Mouse (Mus musculus): ENCODE measurements at regions not wholly inside any gene's neighbourhood (a gene's known extent, or its start where the extent isn't known, plus 50 kb on each side); places are given as distances from the start of the nearest gene placed in this dataset.

DNA sequence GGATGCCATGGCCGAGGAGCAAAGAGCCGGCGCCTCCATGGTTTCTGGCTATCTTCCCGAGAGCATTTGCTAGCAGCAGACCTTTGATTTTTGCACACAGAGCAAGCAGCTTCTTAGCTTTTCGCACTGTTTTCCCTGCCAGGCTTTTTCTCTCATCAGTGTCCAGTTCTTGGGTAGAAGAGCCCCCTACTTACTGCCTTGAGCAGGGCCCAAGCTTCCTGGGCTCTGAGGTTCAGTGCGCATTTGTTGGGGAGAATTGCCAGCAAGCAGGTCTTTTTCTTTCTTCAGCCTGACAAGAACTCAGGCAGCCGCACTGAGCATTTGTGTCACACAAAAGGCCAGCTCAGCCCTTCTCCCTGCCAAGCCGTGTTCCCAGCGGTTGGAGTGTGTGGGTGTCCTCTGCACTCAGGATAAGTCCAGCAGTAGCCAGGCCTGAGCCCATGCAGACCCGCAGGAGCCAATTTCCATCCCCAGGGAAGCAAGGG is 565.2 kb upstream of the Adam5 start:
- H3K27ac ChIP-seq, result no peak overlapping the region
- no peaks in the 10 kb centered on the region for H3K27me3 ChIP-seq
- H3K9ac ChIP-seq, result no peak overlapping the region; the same call in 1 of the 2 replicates
- H3K4me2 ChIP-seq, result no peak overlapping the region
- WGBS, result 51% methylated on average over 10 of the region's 10 CpGs
- peaks cover 39% of the 10 kb centered on the region for H3K4me1 ChIP-seq
- no peaks in the 10 kb centered on the region for H3K36me3 ChIP-seq
- no peak overlapping the region for H3K4me3 ChIP-seq (replicated peaks)
- no peak for ATAC-seq (replicated peaks; ENCODE audit: low FRiP score)
- no peaks in the 10 kb centered on the region for H3K9me3 ChIP-seq (replicated peaks)

GRCm38 (mm10) chr8:25388811-25389210 is 564.6 kb upstream of the Adam5 start:
- no peak; the same call in 1 of the 2 replicates for ATAC-seq (replicated peaks; ENCODE audit: low FRiP score)
- WGBS, result 39% methylated on average over 9 of the region's 9 CpGs

GRCm38 (mm10) chr8:25385186-25385585 is 561.0 kb upstream of the Adam5 start:
- H3K9ac ChIP-seq, result no peak overlapping the region
- no peaks in the 10 kb centered on the region for H3K36me3 ChIP-seq
- 84% methylated on average over 5 of the region's 5 CpGs for WGBS
- H3K4me3 ChIP-seq (replicated peaks), result no peak overlapping the region
- no peak for ATAC-seq (replicated peaks; ENCODE audit: low FRiP score)
- H3K27me3 ChIP-seq, result no peaks in the 10 kb centered on the region
- no peak overlapping the region for H3K27ac ChIP-seq
- peaks cover 16% of the 10 kb centered on the region for H3K4me1 ChIP-seq
- no peaks in the 10 kb centered on the region for H3K9me3 ChIP-seq (replicated peaks)
- H3K4me2 ChIP-seq, result no peak overlapping the region

More at GRCm38 (mm10) chr8:25388811-25389210, 564.6 kb upstream of the Adam5 start:
- Histone ChIP-seq H3K4me1 (peaks cover 39% of the 10 kb centered on the region), H3K4me2 (no peak overlapping the region), H3K36me3 (no peaks in the 10 kb centered on the region), H3K4me3 (replicated peaks) (no peak overlapping the region), H3K9ac (no peak overlapping the region), H3K9me3 (replicated peaks) (no peaks in the 10 kb centered on the region), H3K27me3 (no peaks in the 10 kb centered on the region), H3K27ac (no peak overlapping the region)

- H3K9ac ChIP-seq, result no peak overlapping the region
These were observed 560.4 kb upstream of the Adam5 start for GRCm38 (mm10) chr8:25384591-25384990.

GRCm38 (mm10) chr8:25373276-25373675 is 549.1 kb upstream of the Adam5 start:
- no peak overlapping the region for H3K4me3 ChIP-seq (replicated peaks)
- no peaks in the 10 kb centered on the region for H3K36me3 ChIP-seq
- no peaks in the 10 kb centered on the region for H3K9me3 ChIP-seq (replicated peaks)
- H3K9ac ChIP-seq, result no peak overlapping the region
- no peak for ATAC-seq (replicated peaks; ENCODE audit: low FRiP score)
- no peaks in the 10 kb centered on the region for H3K27me3 ChIP-seq
- H3K27ac ChIP-seq, result peak overlapping the region; percentile 56; the same call in 1 of the 2 replicates
- 44% methylated on average over 8 of the region's 8 CpGs for WGBS
- peaks cover 26% of the 10 kb centered on the region for H3K4me1 ChIP-seq
- no peak overlapping the region for H3K4me2 ChIP-seq

More at GRCm38 (mm10) chr8:25384591-25384990, 560.4 kb upstream of the Adam5 start:
- Histone ChIP-seq H3K27ac (no peak overlapping the region), H3K36me3 (no peaks in the 10 kb centered on the region), H3K4me1 (peaks cover 13% of the 10 kb centered on the region), H3K4me2 (no peak overlapping the region), H3K4me3 (replicated peaks) (no peak overlapping the region), H3K27me3 (no peaks in the 10 kb centered on the region), H3K9me3 (replicated peaks) (no peaks in the 10 kb centered on the region)
- no peak for ATAC-seq (replicated peaks; ENCODE audit: low FRiP score)
- 68% methylated on average over 2 of the region's 2 CpGs for WGBS

DNA sequence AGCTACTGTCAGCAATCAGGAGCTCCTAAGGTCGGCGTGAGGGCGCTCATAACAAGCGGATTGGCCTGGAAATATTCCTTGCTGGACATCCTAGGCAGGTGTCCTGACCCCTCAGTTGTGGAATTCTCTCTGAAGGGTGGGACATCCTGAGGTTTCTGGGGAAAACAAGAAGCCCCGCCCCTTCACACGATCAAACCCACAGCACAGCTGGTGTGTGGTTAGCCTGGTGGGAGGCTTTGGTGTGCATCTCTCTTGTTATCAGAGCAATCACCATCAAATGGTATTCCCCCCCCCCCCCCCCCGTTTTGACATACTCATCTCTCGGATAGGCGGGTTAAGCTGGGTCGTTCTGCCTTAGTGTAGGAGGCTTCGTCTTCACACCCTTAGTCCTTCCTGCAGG is 546.8 kb upstream of the Adam5 start:
- Histone ChIP-seq H3K27ac (no peak overlapping the region), H3K9ac (no peak overlapping the region), H3K4me2 (no peak overlapping the region), H3K4me3 (replicated peaks) (no peak overlapping the region), H3K36me3 (no peaks in the 10 kb centered on the region), H3K4me1 (peaks cover 47% of the 10 kb centered on the region), H3K9me3 (replicated peaks) (no peaks in the 10 kb centered on the region), H3K27me3 (no peaks in the 10 kb centered on the region)
- WGBS, result 49% methylated on average over 11 of the region's 11 CpGs
- ATAC-seq (replicated peaks; ENCODE audit: low FRiP score), result no peak

- H3K27ac ChIP-seq, result 0 out of 2 replicates have a peak overlapping the region, but pooled peaks have one; percentile 6
- no peaks in the 10 kb centered on the region for H3K36me3 ChIP-seq
- H3K4me2 ChIP-seq, result no peak overlapping the region
- H3K9ac ChIP-seq, result no peak overlapping the region
- no peaks in the 10 kb centered on the region for H3K9me3 ChIP-seq (replicated peaks)
- WGBS, result 91% methylated on average over 2 of the region's 2 CpGs
- peaks cover 52% of the 10 kb centered on the region for H3K4me1 ChIP-seq
- H3K4me3 ChIP-seq (replicated peaks), result no peak overlapping the region
- no peak for ATAC-seq (replicated peaks; ENCODE audit: low FRiP score)
- no peaks in the 10 kb centered on the region for H3K27me3 ChIP-seq
These were observed 545.2 kb upstream of the Adam5 start for GRCm38 (mm10) chr8:25369331-25369730.

DNA sequence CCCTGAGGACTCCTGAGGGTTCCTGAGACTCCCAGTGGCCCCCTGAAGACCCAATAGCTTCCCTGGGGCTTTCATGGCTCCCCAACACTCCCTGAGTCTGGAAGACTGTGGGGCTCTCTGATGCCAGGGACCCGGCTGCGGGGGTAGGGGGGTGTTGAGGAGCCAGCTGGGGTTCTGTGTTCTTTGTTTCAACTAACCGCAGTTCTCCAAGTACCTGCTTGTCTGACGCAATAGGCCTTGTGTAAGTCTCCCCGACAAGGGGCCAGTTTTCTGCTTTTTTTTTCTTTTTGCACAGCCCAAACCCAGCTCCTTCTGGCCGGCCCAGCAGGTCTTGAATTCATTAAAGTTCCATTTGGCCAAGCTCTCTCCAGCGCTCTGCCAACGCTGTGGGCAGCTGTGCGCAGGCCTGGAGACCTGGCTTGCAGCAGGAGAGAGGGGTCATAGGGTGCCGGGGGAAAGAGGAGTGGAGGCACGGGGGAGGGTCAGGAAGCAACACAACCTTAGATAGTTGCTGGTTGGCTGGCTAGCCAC is 544.5 kb upstream of the Adam5 start:
- Histone ChIP-seq H3K9ac (peak overlapping the region; percentile 26), H3K4me3 (replicated peaks) (no peak overlapping the region), H3K27ac (peak overlapping the region; percentile 70), H3K27me3 (no peaks in the 10 kb centered on the region), H3K4me1 (peaks cover 52% of the 10 kb centered on the region), H3K4me2 (peak overlapping the region; percentile 46), H3K36me3 (no peaks in the 10 kb centered on the region), H3K9me3 (replicated peaks) (no peaks in the 10 kb centered on the region)
- ATAC-seq (replicated peaks; ENCODE audit: low FRiP score), result peak; percentile 55
- WGBS, result 11% methylated on average over 11 of the region's 11 CpGs

DNA sequence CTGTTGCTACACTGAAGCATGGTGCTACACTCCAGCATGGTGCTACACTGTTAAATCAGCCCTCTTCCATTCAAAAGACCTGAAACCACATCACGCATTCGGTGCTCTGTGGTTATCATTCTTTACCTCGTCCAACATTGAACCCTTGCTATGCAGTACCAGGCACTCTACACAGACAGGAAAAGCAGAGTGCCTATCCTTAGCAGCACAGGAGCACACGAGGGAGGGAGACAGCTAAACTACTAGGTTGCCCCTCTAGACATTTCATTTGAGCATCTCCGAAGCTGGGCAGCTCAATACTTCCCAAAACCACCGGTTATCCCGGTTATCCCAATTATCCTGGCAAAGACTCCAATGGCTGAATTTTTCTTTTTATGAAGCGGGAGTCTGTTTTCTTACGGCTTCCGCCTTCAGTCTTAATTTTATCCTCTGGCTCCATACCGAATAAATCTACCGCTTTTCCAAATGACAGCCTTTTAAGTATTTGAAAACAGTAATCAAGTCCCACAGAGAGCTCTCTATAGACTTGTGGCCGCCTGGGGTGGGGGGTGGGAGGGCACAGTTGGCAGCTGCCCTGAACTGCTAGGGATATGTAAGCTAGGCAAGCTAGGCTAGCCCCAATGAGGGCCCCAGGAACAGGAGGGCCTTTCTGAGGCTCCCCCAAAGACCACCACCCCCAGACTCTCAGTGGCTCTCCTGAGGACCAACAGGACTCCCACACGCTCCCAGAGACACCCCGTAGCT is 543.8 kb upstream of the Adam5 start:
- Histone ChIP-seq H3K27me3 (no peaks in the 10 kb centered on the region), H3K4me2 (peak overlapping the region; percentile 46), H3K27ac (peak overlapping the region; percentile 70), H3K36me3 (no peaks in the 10 kb centered on the region), H3K9me3 (replicated peaks) (no peaks in the 10 kb centered on the region), H3K9ac (peak overlapping the region; percentile 26), H3K4me1 (peaks cover 46% of the 10 kb centered on the region), H3K4me3 (replicated peaks) (no peak overlapping the region)
- no peak for ATAC-seq (replicated peaks; ENCODE audit: low FRiP score)
- 23% methylated on average over 15 of the region's 15 CpGs for WGBS

GRCm38 (mm10) chr8:25366181-25366580 is 542.0 kb upstream of the Adam5 start:
- no peaks in the 10 kb centered on the region for H3K27me3 ChIP-seq
- H3K36me3 ChIP-seq, result no peaks in the 10 kb centered on the region
- WGBS, result 22% methylated on average over 3 of the region's 3 CpGs
- no peak overlapping the region for H3K9ac ChIP-seq
- no peak overlapping the region for H3K4me2 ChIP-seq
- peaks cover 41% of the 10 kb centered on the region for H3K4me1 ChIP-seq
- peak; percentile 65 for ATAC-seq (replicated peaks; ENCODE audit: low FRiP score)
- no peaks in the 10 kb centered on the region for H3K9me3 ChIP-seq (replicated peaks)
- H3K27ac ChIP-seq, result peak overlapping the region; percentile 38; the same call in 1 of the 2 replicates
- no peak overlapping the region for H3K4me3 ChIP-seq (replicated peaks)

GRCm38 (mm10) chr8:25362656-25363055 is 538.5 kb upstream of the Adam5 start:
- no peak for ATAC-seq (replicated peaks; ENCODE audit: low FRiP score)
- no peaks in the 10 kb centered on the region for H3K9me3 ChIP-seq (replicated peaks)
- no peaks in the 10 kb centered on the region for H3K36me3 ChIP-seq
- H3K4me3 ChIP-seq (replicated peaks), result no peak overlapping the region
- H3K4me1 ChIP-seq, result peaks cover 20% of the 10 kb centered on the region
- H3K9ac ChIP-seq, result no peak overlapping the region
- H3K4me2 ChIP-seq, result no peak overlapping the region
- H3K27me3 ChIP-seq, result no peaks in the 10 kb centered on the region
- no peak overlapping the region for H3K27ac ChIP-seq
- 50% methylated on average over 9 of the region's 9 CpGs for WGBS

DNA sequence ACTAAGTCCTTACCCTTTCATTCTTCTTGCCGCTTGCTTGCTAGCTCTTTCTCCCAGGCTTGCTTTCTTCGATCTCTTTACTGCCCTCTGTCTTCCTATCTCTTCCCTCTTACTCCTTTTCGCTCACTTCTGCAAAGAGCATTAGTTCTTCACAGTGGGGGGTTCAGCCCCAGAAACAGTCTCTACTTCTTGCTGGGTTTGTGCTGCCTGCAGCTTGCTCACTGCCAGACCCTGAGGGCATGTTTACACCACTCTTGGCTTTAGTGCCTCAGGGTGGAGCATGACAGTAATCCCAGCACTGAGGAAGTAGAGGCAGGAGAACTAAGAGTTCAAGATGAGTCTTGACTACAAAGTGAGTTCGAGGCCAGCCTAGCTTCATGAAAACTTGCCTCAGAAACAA is 538.0 kb upstream of the Adam5 start:
- WGBS, result 83% methylated on average over 4 of the region's 4 CpGs
- Histone ChIP-seq H3K36me3 (no peaks in the 10 kb centered on the region), H3K27me3 (no peaks in the 10 kb centered on the region), H3K27ac (no peak overlapping the region), H3K9ac (no peak overlapping the region), H3K9me3 (replicated peaks) (no peaks in the 10 kb centered on the region), H3K4me1 (peaks cover 15% of the 10 kb centered on the region), H3K4me3 (replicated peaks) (no peak overlapping the region), H3K4me2 (no peak overlapping the region)
- ATAC-seq (replicated peaks; ENCODE audit: low FRiP score), result no peak

Measured in kidney, embryonic 15.5 days (tissue).